26 mouse cellular contexts compared by ENCODE assay signal in genomic region chr5:43904685-43905084, GRCm38 (mm10). TPM values are rescaled to one million over a fixed set of nuclear protein-coding genes. Genes with fewer than 3 reads are reported as not detected.
DNase-seq lines count a peak whose midpoint lies in the region; ATAC-seq and TF ChIP-seq lines count a peak whose summit lies in the region.
"Had no signal": no experiment of that assay in that cellular context is flagged by ENCODE, and none has a peak within 500 bp of the region (broad histone marks: within the 10 kb centered on the region; RNA-seq: fewer than 3 reads in every experiment).

No protein-coding gene starts in this region.

- H3K4me3 ChIP-seq in kidney, embryonic 14.5 days (ENCODE audit: low read length), result no peak overlapping the region
- H3K4me3 ChIP-seq in liver, postnatal 0 days (ENCODE audit: low read depth, low read length), result no peak overlapping the region
- H3K4me3 ChIP-seq in liver, embryonic 11.5 days (ENCODE audit: low read depth, low read length), result no peak overlapping the region
- H3K4me3 ChIP-seq: forebrain, embryonic 13.5 days; heart, embryonic 10.5 days; hindbrain, embryonic 12.5 days; midbrain, embryonic 13.5 days; neural tube, embryonic 13.5 days had no signal

- no peak for ATAC-seq in kidney, embryonic 14.5 days (ENCODE audit: low FRiP score, low TSS enrichment)
- peak; percentile 81 for ATAC-seq in liver, postnatal 0 days
- no peak for ATAC-seq in liver, embryonic 11.5 days (replicated peaks; ENCODE audit: low FRiP score)
- ATAC-seq: forebrain, embryonic 13.5 days; hindbrain, postnatal 0 days; lung, postnatal 0 days; midbrain, embryonic 13.5 days; Patski had no signal

- H3K4me1 ChIP-seq in kidney, embryonic 14.5 days (ENCODE audit: control insufficient read depth, insufficient read depth, low read length), result no peaks in the 10 kb centered on the region
- 0 out of 2 replicates have a peak, but pooled peaks cover 3% of the 10 kb centered on the region for H3K4me1 ChIP-seq in liver, postnatal 0 days (ENCODE audit: insufficient read depth)
- H3K4me1 ChIP-seq in liver, embryonic 11.5 days (replicated peaks; ENCODE audit: control insufficient read depth, insufficient read depth, low read length), result no peaks in the 10 kb centered on the region
- H3K4me1 ChIP-seq: forebrain, embryonic 13.5 days; heart, embryonic 10.5 days; hindbrain, embryonic 12.5 days; midbrain, embryonic 13.5 days; neural tube, embryonic 13.5 days had no signal

- TF ChIP-seq EP300 in liver, postnatal 0 days (IDR thresholded peaks at IDR 0.05; ENCODE audit: low read depth), result 0 out of 2 replicates have a peak, but pooled peaks have one; percentile 24

- DNase-seq in kidney, adult 18-20 months, result peak; percentile 46
- DNase-seq in liver, postnatal 0 days, result no peak
- DNase-seq in liver, embryonic 11.5 days (ENCODE audit: low spot score), result no peak
- DNase-seq in kidney, postnatal 14 days, result peak; percentile 48
- no peak for DNase-seq in lung, postnatal 36 days
- no peak for DNase-seq in ovary, adult 18-20 months (ENCODE audit: low spot score)
- DNase-seq: adrenal gland, postnatal 14 days; cerebellum, adult 11 months; cerebellum, adult 9-10 months; cerebellum, postnatal 36 days; gastrocnemius, postnatal 10 days; heart, postnatal 36 days; layer of hippocampus, postnatal 36 days; left cerebral cortex, postnatal 4 days; lung, adult 18-20 months; retina, postnatal 1 day had no signal

- no peaks in the 10 kb centered on the region for H3K9me3 ChIP-seq in kidney, embryonic 14.5 days (ENCODE audit: control insufficient read depth, low read length)
- no peaks in the 10 kb centered on the region for H3K9me3 ChIP-seq in liver, postnatal 0 days (ENCODE audit: low read length)
- no peaks in the 10 kb centered on the region for H3K9me3 ChIP-seq in liver, embryonic 11.5 days (ENCODE audit: control insufficient read depth, low read length)
- H3K9me3 ChIP-seq: forebrain, embryonic 13.5 days; heart, embryonic 10.5 days; hindbrain, embryonic 12.5 days; midbrain, embryonic 13.5 days; neural tube, embryonic 13.5 days had no signal

- H3K27me3 ChIP-seq in kidney, embryonic 14.5 days (ENCODE audit: control insufficient read depth, insufficient read depth, low read length), result no peaks in the 10 kb centered on the region
- no peaks in the 10 kb centered on the region for H3K27me3 ChIP-seq in liver, postnatal 0 days (ENCODE audit: insufficient read depth, low read length)
- no peaks in the 10 kb centered on the region for H3K27me3 ChIP-seq in liver, embryonic 11.5 days (replicated peaks; ENCODE audit: control insufficient read depth, insufficient read depth, low read length)
- H3K27me3 ChIP-seq: forebrain, embryonic 13.5 days; hindbrain, embryonic 12.5 days; midbrain, embryonic 13.5 days; neural tube, embryonic 13.5 days had no signal

- H3K36me3 ChIP-seq in kidney, embryonic 14.5 days (ENCODE audit: control insufficient read depth, insufficient read depth, low read length), result no peaks in the 10 kb centered on the region
- H3K36me3 ChIP-seq in liver, postnatal 0 days (replicated peaks; ENCODE audit: insufficient read depth, low read length), result no peaks in the 10 kb centered on the region; the same call in 1 of the 2 replicates
- H3K36me3 ChIP-seq in liver, embryonic 11.5 days (ENCODE audit: control insufficient read depth, insufficient read depth, low read length), result no peaks in the 10 kb centered on the region
- H3K36me3 ChIP-seq: hindbrain, embryonic 12.5 days; midbrain, embryonic 13.5 days; neural tube, embryonic 13.5 days had no signal

- H3K4me2 ChIP-seq in kidney, embryonic 14.5 days (replicated peaks; ENCODE audit: low read depth, low read length), result no peak overlapping the region
- no peak overlapping the region for H3K4me2 ChIP-seq in liver, postnatal 0 days (ENCODE audit: low read depth, low read length)
- no peak overlapping the region for H3K4me2 ChIP-seq in liver, embryonic 11.5 days
- H3K4me2 ChIP-seq: forebrain, embryonic 13.5 days; hindbrain, embryonic 12.5 days; midbrain, embryonic 13.5 days; neural tube, embryonic 13.5 days had no signal

- 88% methylated on average over 3 of the region's 3 CpGs for WGBS in kidney, embryonic 14.5 days
- WGBS in liver, postnatal 0 days (ENCODE audit: insufficient replicate concordance), result 53% methylated on average over 3 of the region's 3 CpGs
- WGBS in liver, embryonic 11.5 days, result 86% methylated on average over 3 of the region's 3 CpGs

- no peak overlapping the region for H3K27ac ChIP-seq in kidney, embryonic 14.5 days (ENCODE audit: low read depth, low read length)
- peak overlapping the region; percentile 9; the same call in 1 of the 2 replicates for H3K27ac ChIP-seq in liver, postnatal 0 days (ENCODE audit: low read depth)
- H3K27ac ChIP-seq in liver, embryonic 11.5 days (ENCODE audit: low read depth, low read length), result no peak overlapping the region
- H3K27ac ChIP-seq: forebrain, embryonic 13.5 days; heart, embryonic 10.5 days; hindbrain, embryonic 12.5 days; hindbrain, postnatal 0 days; macrophage; midbrain, embryonic 13.5 days; neural tube, embryonic 13.5 days had no signal

- TF ChIP-seq CTCF in liver, postnatal 0 days (IDR thresholded peaks at IDR 0.05; ENCODE audit: low read depth), result no peak

- no peak overlapping the region for H3K9ac ChIP-seq in kidney, embryonic 14.5 days (ENCODE audit: low read depth, low read length)
- no peak overlapping the region for H3K9ac ChIP-seq in liver, postnatal 0 days (replicated peaks)
- no peak overlapping the region for H3K9ac ChIP-seq in liver, embryonic 11.5 days (ENCODE audit: low read depth, low read length)
- H3K9ac ChIP-seq: forebrain, embryonic 13.5 days; hindbrain, embryonic 12.5 days; midbrain, embryonic 13.5 days; neural tube, embryonic 13.5 days had no signal

RNA-seq across cellular contexts. Expression of gene Gm7879, which starts 8.3 kb away (rescaled TPM):
- not detected in 2 replicates for polyA plus RNA-seq in kidney, embryonic 14.5 days (2014; fragmentation: Nextera tagmentation; extraction: Ambion mirVana)
- 0.51 TPM in 1 of 2 replicates, not detected in the other for polyA plus RNA-seq in liver, postnatal 0 days (2015; fragmentation: Nextera tagmentation; extraction: Ambion mirVana)
- polyA plus RNA-seq in liver, embryonic 11.5 days (2014; fragmentation: Nextera tagmentation; extraction: Ambion mirVana), result not detected in 2 replicates
- polyA plus RNA-seq: heart, embryonic 10.5 days; hindbrain, embryonic 12.5 days; lung, postnatal 0 days; macrophage; neural tube, embryonic 13.5 days had no signal

RNA-seq across cellular contexts. Expression of gene Cd38, which starts 36.3 kb away (rescaled TPM):
- polyA plus RNA-seq in kidney, embryonic 14.5 days (2014; fragmentation: Nextera tagmentation; extraction: Ambion mirVana), result 20.5 and 32.0 TPM in 2 replicates
- polyA plus RNA-seq in liver, postnatal 0 days (2015; fragmentation: Nextera tagmentation; extraction: Ambion mirVana), result 18.6 and 20.5 TPM in 2 replicates
- 22.0 and 25.0 TPM in 2 replicates for polyA plus RNA-seq in liver, embryonic 11.5 days (2014; fragmentation: Nextera tagmentation; extraction: Ambion mirVana)

Comparison
In these comparisons a context has a peak if more than half of its experiments do, and no peak if none do; other contexts are left out.
1. DNase-seq: peak in kidney, adult 18-20 months (single experiment) and kidney, postnatal 14 days (single experiment); none in liver, postnatal 0 days (single experiment), liver, embryonic 11.5 days (single experiment), lung, postnatal 36 days (single experiment) and ovary, adult 18-20 months (single experiment).